Mouse (Mus musculus): ENCODE measurements at regions not wholly inside any gene's neighbourhood (a gene's known extent, or its start where the extent isn't known, plus 50 kb on each side); places are given as distances from the start of the nearest gene placed in this dataset.

DNA sequence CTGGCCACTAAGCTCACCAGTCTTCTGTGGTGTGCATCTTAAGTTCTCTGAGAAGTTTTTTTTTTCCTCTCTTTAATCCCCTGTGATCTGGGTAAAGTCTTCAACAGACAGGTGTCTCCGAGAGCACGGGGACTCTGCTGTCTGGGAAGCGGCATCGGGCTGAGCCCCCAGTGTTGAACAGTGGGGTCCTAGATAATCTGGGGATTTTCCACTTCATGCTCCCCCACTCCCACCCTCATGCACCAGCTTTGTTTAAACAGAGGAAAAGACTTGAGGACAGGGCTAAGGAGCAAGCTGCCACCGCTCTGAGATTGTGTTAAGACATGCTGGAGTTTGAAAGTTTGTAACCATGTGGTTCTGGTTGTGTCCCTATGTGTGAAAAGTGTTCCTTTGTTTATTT lies 538.4 kb downstream of the Ccdc171 start:
- TF ChIP-seq MAFK (IDR thresholded peaks at IDR 0.05; ENCODE audit: borderline replicate concordance, low read depth, low read length) (no peak), BHLHE40 (IDR thresholded peaks at IDR 0.05; ENCODE audit: borderline replicate concordance, low read depth, low read length) (no peak), POLR2A (IDR thresholded peaks at IDR 0.05; ENCODE audit: control insufficient read depth in 1 of 2, insufficient read depth in 1 of 2, low read depth in 1 of 2, low read length in 2 of 2, poor library complexity in 1 of 2) (no peak), TCF12 (IDR thresholded peaks at IDR 0.05; ENCODE audit: low read depth, low read length) (no peak), CTCF (IDR thresholded peaks at IDR 0.05 in 2 of 3, conservative IDR thresholded peaks at IDR 0.05 in 1 of 3; ENCODE audit: control insufficient read depth in 1 of 3, insufficient read depth in 1 of 3, low read depth in 2 of 3, low read length in 3 of 3, poor library complexity in 1 of 3, severe bottlenecking in 1 of 3) (no peak), SIN3A (IDR thresholded peaks at IDR 0.05; ENCODE audit: low read length) (no peak), GABPA (IDR thresholded peaks at IDR 0.05; ENCODE audit: low read depth, low read length) (no peak), POLR2AphosphoS5 (IDR thresholded peaks at IDR 0.05; ENCODE audit: borderline replicate concordance, low read depth, low read length) (no peak), MYC (IDR thresholded peaks at IDR 0.05; ENCODE audit: low read depth, low read length) (no peak), MYB (IDR thresholded peaks at IDR 0.05; ENCODE audit: low read depth, low read length) (no peak), JUND (IDR thresholded peaks at IDR 0.05; ENCODE audit: low read depth, low read length) (no peak), TAL1 (IDR thresholded peaks at IDR 0.05; ENCODE audit: low read length) (no peak), HCFC1 (IDR thresholded peaks at IDR 0.05; ENCODE audit: low read depth, low read length) (no peak), ETS1 (IDR thresholded peaks at IDR 0.05; ENCODE audit: low read depth, low read length) (no peak)

Data from MEL (cell line).